Mouse (Mus musculus): ENCODE data around the gene Synj2.
A peak's percentile ranks its signal among the peaks of the same experiment; 100 is the strongest.

GRCm38 (mm10) chr17:5940792-5941191 is 288 bp upstream of the Synj2 start:
- TF ChIP-seq EP300 (IDR thresholded peaks at IDR 0.05; ENCODE audit: low read depth), result no peak
- TF ChIP-seq CTCF (IDR thresholded peaks at IDR 0.05; ENCODE audit: low read depth), result peak; percentile 82
